Mouse (Mus musculus): ENCODE measurements around the gene Plin3. TPM values are rescaled to one million over a fixed set of nuclear protein-coding genes. Genes with fewer than 3 reads are reported as not detected.

Plin3 gene
- total RNA-seq, 1 experiment, result 53.9 TPM

DNA sequence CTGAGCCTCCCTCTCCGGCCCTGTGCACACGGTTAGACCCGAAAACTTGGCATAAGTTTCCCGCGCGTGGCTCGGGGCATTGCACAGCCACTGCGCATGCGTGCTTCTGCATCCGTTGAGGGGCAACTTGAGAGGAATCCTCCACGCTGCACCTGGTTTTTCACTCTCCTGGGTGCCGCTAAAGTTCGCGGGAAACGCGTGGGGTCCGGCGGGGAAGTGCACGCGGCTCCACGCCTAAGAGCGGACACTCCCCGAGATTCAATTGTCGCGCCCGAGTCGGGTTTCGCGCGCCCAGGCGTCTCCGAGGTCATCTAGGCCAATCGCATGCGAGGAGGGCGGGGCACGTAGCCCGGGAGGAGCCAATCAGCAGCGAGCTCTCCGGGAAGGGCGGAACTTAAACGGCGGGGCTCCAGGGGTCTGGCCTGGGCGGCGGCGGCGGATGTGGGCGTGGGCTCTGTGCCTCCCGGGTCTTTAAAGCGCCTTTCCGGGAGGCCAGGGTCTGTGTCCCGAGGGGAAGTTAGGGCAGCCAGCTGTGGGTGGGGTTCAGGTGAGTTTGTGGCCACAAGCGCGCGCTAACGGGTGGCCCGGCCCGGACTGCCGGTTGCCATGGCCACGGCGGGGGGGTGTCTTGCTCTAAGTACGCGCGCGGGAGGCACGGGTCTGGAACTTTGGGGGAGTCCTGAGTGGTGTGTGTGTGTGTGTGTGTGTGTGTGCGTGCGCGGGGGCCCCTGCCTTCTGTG lies 11.3 kb upstream of the Plin3 start:
- H3K9ac ChIP-seq (ENCODE audit: insufficient read depth, low read depth, low read length, poor library complexity, severe bottlenecking), result peak overlapping the region; percentile 97
- in situ Hi-C loops (cut with MboI; ENCODE audit: low sequenced_read_pairs in 2 of 2, unreplicated experiment in 2 of 2), result no loop called here
- peak overlapping the region; percentile 77 to 94 for H3K4me3 ChIP-seq (ENCODE audit: insufficient read depth in 1 of 2, low read depth in 1 of 2, low read length in 2 of 2, poor library complexity in 1 of 2, severe bottlenecking in 1 of 2)
- TF ChIP-seq MAFK (IDR thresholded peaks at IDR 0.05; ENCODE audit: insufficient read depth, low read depth, low read length) (no peak), ZC3H11A (IDR thresholded peaks at IDR 0.05; ENCODE audit: borderline replicate concordance, low read depth, low read length) (no peak), CHD2 (IDR thresholded peaks at IDR 0.05; ENCODE audit: low read depth, low read length) (no peak), HCFC1 (IDR thresholded peaks at IDR 0.05; ENCODE audit: borderline replicate concordance, insufficient read depth, low read length) (0 out of 2 replicates have a peak, but pooled peaks have one; percentile 46)
- H3K9me3 ChIP-seq (ENCODE audit: control insufficient read depth, insufficient read depth, low read depth, low read length), result no peaks in the 10 kb centered on the region
- peaks cover 42% of the 10 kb centered on the region for H3K36me3 ChIP-seq (ENCODE audit: control insufficient read depth, insufficient read depth, low read length, poor library complexity, severe bottlenecking)
- peaks cover 4 to 34% of the 10 kb centered on the region in 2 experiments; a peak in 3 of 4 replicates for H3K4me1 ChIP-seq (ENCODE audit: control insufficient read depth in 2 of 2, insufficient read depth in 2 of 2, low read length in 2 of 2, poor library complexity in 1 of 2)
- peak overlapping the region; percentile 95 for H3K27ac ChIP-seq (ENCODE audit: insufficient read depth, low read depth, low read length, poor library complexity, severe bottlenecking)
- peak; percentile 98 for DNase-seq (ENCODE audit: low read depth, low spot score)

DNA sequence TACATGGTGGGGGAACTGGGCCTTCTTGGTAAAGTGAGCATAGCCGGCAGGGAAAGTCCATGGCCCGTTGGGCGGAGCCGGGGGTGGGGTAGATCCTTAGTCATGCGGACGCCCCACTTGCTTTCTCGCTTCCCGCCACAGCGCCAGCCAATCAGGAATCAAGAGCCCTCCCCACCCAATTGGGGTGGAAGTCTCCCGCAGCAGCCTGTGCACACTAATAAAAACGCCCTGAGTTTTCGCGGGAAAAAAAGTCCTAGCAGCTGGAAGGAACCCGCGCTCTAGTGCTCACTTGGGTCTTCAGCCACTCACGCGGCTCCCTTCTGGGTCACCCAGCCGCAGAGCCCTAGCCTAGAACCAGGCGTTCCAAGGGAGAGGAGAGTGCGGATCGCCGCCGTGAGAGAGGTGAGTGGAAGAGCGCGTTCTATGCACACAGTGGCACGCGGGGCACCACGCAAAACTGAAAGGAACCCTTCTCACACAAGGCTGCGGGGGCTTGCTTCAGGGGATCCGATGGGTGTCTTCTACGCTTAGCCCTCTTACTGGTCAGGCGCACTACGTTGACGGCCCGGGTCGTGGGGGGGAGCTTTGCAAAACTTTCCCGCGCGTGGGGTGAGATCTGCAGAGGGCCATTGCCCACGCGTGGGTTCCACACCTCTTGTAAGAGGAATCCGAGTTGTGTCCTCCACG lies 10.6 kb upstream of the Plin3 start, which contains the start of gene Uhrf1:
Uhrf1 (plus strand) TSS at position 162 of the 687 bp plus-strand sequence.
- in situ Hi-C loops (cut with MboI; ENCODE audit: low sequenced_read_pairs in 2 of 2, unreplicated experiment in 2 of 2), result no loop called here
- Histone ChIP-seq H3K4me1 (ENCODE audit: control insufficient read depth in 2 of 2, insufficient read depth in 2 of 2, low read length in 2 of 2, poor library complexity in 1 of 2) (peaks cover 4 to 32% of the 10 kb centered on the region in 2 experiments; a peak in 3 of 4 replicates), H3K36me3 (ENCODE audit: control insufficient read depth, insufficient read depth, low read length, poor library complexity, severe bottlenecking) (peaks cover 36% of the 10 kb centered on the region), H3K4me3 (ENCODE audit: insufficient read depth in 1 of 2, low read depth in 1 of 2, low read length in 2 of 2, poor library complexity in 1 of 2, severe bottlenecking in 1 of 2) (peak within 1 kb of the TSS; percentile 77 to 94), H3K9me3 (ENCODE audit: control insufficient read depth, insufficient read depth, low read depth, low read length) (no peaks in the 10 kb centered on the region), H3K9ac (ENCODE audit: insufficient read depth, low read depth, low read length, poor library complexity, severe bottlenecking) (peak within 1 kb of the TSS; percentile 97), H3K27ac (ENCODE audit: insufficient read depth, low read depth, low read length, poor library complexity, severe bottlenecking) (peak within 1 kb of the TSS; percentile 95)
- DNase-seq (ENCODE audit: low read depth, low spot score), result peak; percentile 90
- TF ChIP-seq MAFK (IDR thresholded peaks at IDR 0.05; ENCODE audit: insufficient read depth, low read depth, low read length) (peak; percentile 30; the same call in 1 of the 2 replicates), HCFC1 (IDR thresholded peaks at IDR 0.05; ENCODE audit: borderline replicate concordance, insufficient read depth, low read length) (no peak)

DNA sequence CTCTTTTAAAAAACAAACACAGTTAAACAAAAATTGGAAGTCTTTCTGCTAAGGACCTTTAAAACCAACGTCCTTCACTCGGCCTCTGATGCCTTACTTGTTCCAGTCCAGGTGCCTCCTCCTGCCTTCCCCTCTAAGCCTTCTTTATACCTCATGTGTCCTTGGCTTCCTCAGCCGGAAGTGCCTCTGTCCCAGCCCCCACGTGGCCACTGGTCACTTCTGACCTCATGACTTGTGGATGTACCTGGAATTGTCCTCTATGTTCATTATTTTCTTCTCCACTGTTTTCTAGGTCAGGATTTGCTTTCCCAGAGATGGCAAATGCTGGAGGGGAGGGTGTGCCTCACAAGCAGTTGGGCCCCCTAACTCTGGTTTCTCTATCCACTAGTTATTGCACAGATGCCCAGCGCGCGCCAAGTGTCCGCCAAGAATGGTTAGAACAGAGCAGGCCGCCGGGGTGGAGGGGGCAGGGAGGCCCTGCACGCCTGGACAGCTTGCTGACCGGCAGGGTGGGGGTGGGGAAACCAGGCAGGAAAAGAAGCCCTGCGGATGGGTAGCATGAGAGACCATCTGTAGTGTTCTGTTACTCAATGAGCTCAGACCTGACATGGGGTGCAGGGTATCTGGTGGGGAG lies 9.8 kb upstream of the Plin3 start:
- Histone ChIP-seq H3K27ac (ENCODE audit: insufficient read depth, low read depth, low read length, poor library complexity, severe bottlenecking) (peak overlapping the region; percentile 61), H3K36me3 (ENCODE audit: control insufficient read depth, insufficient read depth, low read length, poor library complexity, severe bottlenecking) (peaks cover 28% of the 10 kb centered on the region), H3K9me3 (ENCODE audit: control insufficient read depth, insufficient read depth, low read depth, low read length) (no peaks in the 10 kb centered on the region), H3K4me3 (ENCODE audit: insufficient read depth in 1 of 2, low read depth in 1 of 2, low read length in 2 of 2, poor library complexity in 1 of 2, severe bottlenecking in 1 of 2) (peak overlapping the region; percentile 77 to 94; a peak in 3 of 4 replicates), H3K4me1 (ENCODE audit: control insufficient read depth in 2 of 2, insufficient read depth in 2 of 2, low read length in 2 of 2, poor library complexity in 1 of 2) (peaks cover 4 to 35% of the 10 kb centered on the region in 2 experiments; a peak in 3 of 4 replicates), H3K9ac (ENCODE audit: insufficient read depth, low read depth, low read length, poor library complexity, severe bottlenecking) (peak overlapping the region; percentile 15; the same call in 1 of the 2 replicates)
- TF ChIP-seq ZNF384 (IDR thresholded peaks at IDR 0.05; ENCODE audit: low read depth, low read length) (no peak), ZC3H11A (IDR thresholded peaks at IDR 0.05; ENCODE audit: borderline replicate concordance, low read depth, low read length) (no peak)
- DNase-seq (ENCODE audit: low read depth, low spot score), result no peak
- in situ Hi-C loops (cut with MboI; ENCODE audit: low sequenced_read_pairs in 2 of 2, unreplicated experiment in 2 of 2), result no loop called here

DNA sequence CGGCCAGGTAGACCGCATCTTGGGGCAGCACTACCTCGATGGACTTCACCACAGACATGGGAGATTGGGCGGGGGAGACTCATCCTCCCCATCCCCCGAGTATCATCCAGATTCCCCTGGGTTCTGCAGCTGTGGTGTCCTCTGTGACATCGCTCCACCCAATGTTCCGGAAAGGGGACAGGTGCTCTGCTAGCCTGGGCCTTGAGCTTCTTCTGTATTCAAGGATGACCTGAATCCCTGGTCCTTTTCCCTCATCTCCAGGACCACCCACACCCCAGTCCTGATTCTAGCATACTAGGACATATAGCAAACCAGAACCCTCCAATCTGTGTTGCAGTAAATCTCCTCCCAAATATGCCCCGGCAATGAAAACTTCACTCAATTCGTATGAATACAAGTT lies 7.5 kb upstream of the Plin3 start, which contains the start of gene Arrdc5:
Arrdc5 (minus strand) TSS at position 101 of the 400 bp plus-strand sequence.
- in situ Hi-C loops (cut with MboI; ENCODE audit: low sequenced_read_pairs in 2 of 2, unreplicated experiment in 2 of 2), result no loop called here
- peaks cover 5% of the 10 kb centered on the region for H3K36me3 ChIP-seq (ENCODE audit: control insufficient read depth, insufficient read depth, low read length, poor library complexity, severe bottlenecking)
- H3K4me1 ChIP-seq (ENCODE audit: control insufficient read depth in 2 of 2, insufficient read depth in 2 of 2, low read length in 2 of 2, poor library complexity in 1 of 2), result peaks cover 2 to 21% of the 10 kb centered on the region in 2 experiments; a peak in 3 of 4 replicates
- no peak for DNase-seq (ENCODE audit: low read depth, low spot score)
- no peak within 1 kb of the TSS for H3K9ac ChIP-seq (ENCODE audit: insufficient read depth, low read depth, low read length, poor library complexity, severe bottlenecking)
- no peaks in the 10 kb centered on the region for H3K9me3 ChIP-seq (ENCODE audit: control insufficient read depth, insufficient read depth, low read depth, low read length)
- TF ChIP-seq ZNF384 (IDR thresholded peaks at IDR 0.05; ENCODE audit: low read depth, low read length) (no peak), HCFC1 (IDR thresholded peaks at IDR 0.05; ENCODE audit: borderline replicate concordance, insufficient read depth, low read length) (no peak), CHD2 (IDR thresholded peaks at IDR 0.05; ENCODE audit: low read depth, low read length) (no peak), ZC3H11A (IDR thresholded peaks at IDR 0.05; ENCODE audit: borderline replicate concordance, low read depth, low read length) (no peak), MAFK (IDR thresholded peaks at IDR 0.05; ENCODE audit: insufficient read depth, low read depth, low read length) (no peak)
- H3K4me3 ChIP-seq (ENCODE audit: insufficient read depth in 1 of 2, low read depth in 1 of 2, low read length in 2 of 2, poor library complexity in 1 of 2, severe bottlenecking in 1 of 2), result no peak within 1 kb of the TSS
- H3K27ac ChIP-seq (ENCODE audit: insufficient read depth, low read depth, low read length, poor library complexity, severe bottlenecking), result no peak within 1 kb of the TSS
